Mouse (Mus musculus): ENCODE measurements around the gene Ascl1. TPM values are rescaled to one million over a fixed set of nuclear protein-coding genes. Genes with fewer than 3 reads are reported as not detected.

Ascl1 gene
- not detected in 2 replicates for polyA plus RNA-seq (2011; ENCODE audit: insufficient read depth, insufficient read length, low read depth, missing spikeins)

- Histone ChIP-seq H3K4me3 (ENCODE audit: low read depth, low read length) (peak within 1 kb of the TSS; percentile 69), H3K36me3 (ENCODE audit: control insufficient read depth, insufficient read depth, low read length, poor library complexity, severe bottlenecking) (no peaks in the 10 kb centered on the region), H3K4me1 (ENCODE audit: control insufficient read depth, insufficient read depth, low read length) (no peaks in the 10 kb centered on the region), H3K27me3 (ENCODE audit: control insufficient read depth, insufficient read depth, low read length, poor library complexity, severe bottlenecking) (peaks cover 12% of the 10 kb centered on the region), H3K9me3 (replicated peaks; ENCODE audit: control insufficient read depth, insufficient read depth, low read length, poor library complexity, severe bottlenecking) (no peaks in the 10 kb centered on the region), H3K9ac (ENCODE audit: low read depth, poor library complexity, severe bottlenecking) (peak within 1 kb of the TSS; percentile 45), H3K27ac (ENCODE audit: insufficient read depth, low read length) (no peak within 1 kb of the TSS)
- no peak for TF ChIP-seq EP300 (IDR thresholded peaks at IDR 0.05; ENCODE audit: insufficient read depth, low read depth, low read length)
- TF ChIP-seq POLR2A (IDR thresholded peaks at IDR 0.05; ENCODE audit: insufficient read depth, low read length): no peak
- no peak for TF ChIP-seq CTCF (IDR thresholded peaks at IDR 0.05; ENCODE audit: low read depth, low read length)
These were observed at the start of gene Ascl1 for GRCm38 (mm10) chr10:87493576-87493975. Gene Ascl1 (minus strand): TSS chr10:87493660.

- no peak overlapping the region for H3K9ac ChIP-seq (ENCODE audit: low read depth, poor library complexity, severe bottlenecking)
- H3K9me3 ChIP-seq (replicated peaks; ENCODE audit: control insufficient read depth, insufficient read depth, low read length, poor library complexity, severe bottlenecking): no peaks in the 10 kb centered on the region
- no peaks in the 10 kb centered on the region for H3K4me1 ChIP-seq (ENCODE audit: control insufficient read depth, insufficient read depth, low read length)
- no peaks in the 10 kb centered on the region for H3K27me3 ChIP-seq (ENCODE audit: control insufficient read depth, insufficient read depth, low read length, poor library complexity, severe bottlenecking)
- TF ChIP-seq POLR2A (IDR thresholded peaks at IDR 0.05; ENCODE audit: insufficient read depth, low read length) (no peak), CTCF (IDR thresholded peaks at IDR 0.05; ENCODE audit: low read depth, low read length) (no peak), EP300 (IDR thresholded peaks at IDR 0.05; ENCODE audit: insufficient read depth, low read depth, low read length) (no peak)
- no peak overlapping the region for H3K4me3 ChIP-seq (ENCODE audit: low read depth, low read length)
- no peak overlapping the region for H3K27ac ChIP-seq (ENCODE audit: insufficient read depth, low read length)
- no peaks in the 10 kb centered on the region for H3K36me3 ChIP-seq (ENCODE audit: control insufficient read depth, insufficient read depth, low read length, poor library complexity, severe bottlenecking)
These were observed 40.7 kb upstream of the Ascl1 start for GRCm38 (mm10) chr10:87534172-87534571.

GRCm38 (mm10) chr10:87521646-87522045 lies 28.2 kb upstream of the Ascl1 start, which contains the start of gene Pah:
Gene Pah (plus strand): TSS chr10:87521795.
- Histone ChIP-seq H3K27me3 (ENCODE audit: control insufficient read depth, insufficient read depth, low read length, poor library complexity, severe bottlenecking) (no peaks in the 10 kb centered on the region), H3K4me1 (ENCODE audit: control insufficient read depth, insufficient read depth, low read length) (no peaks in the 10 kb centered on the region), H3K36me3 (ENCODE audit: control insufficient read depth, insufficient read depth, low read length, poor library complexity, severe bottlenecking) (no peaks in the 10 kb centered on the region), H3K27ac (ENCODE audit: insufficient read depth, low read length) (no peak within 1 kb of the TSS), H3K9ac (ENCODE audit: low read depth, poor library complexity, severe bottlenecking) (no peak within 1 kb of the TSS), H3K4me3 (ENCODE audit: low read depth, low read length) (no peak within 1 kb of the TSS), H3K9me3 (replicated peaks; ENCODE audit: control insufficient read depth, insufficient read depth, low read length, poor library complexity, severe bottlenecking) (no peaks in the 10 kb centered on the region)
- TF ChIP-seq POLR2A (IDR thresholded peaks at IDR 0.05; ENCODE audit: insufficient read depth, low read length): no peak
- TF ChIP-seq CTCF (IDR thresholded peaks at IDR 0.05; ENCODE audit: low read depth, low read length): no peak
- no peak for TF ChIP-seq EP300 (IDR thresholded peaks at IDR 0.05; ENCODE audit: insufficient read depth, low read depth, low read length)

GRCm38 (mm10) chr10:87520401-87521116 lies 27.1 kb upstream of the Ascl1 start:
- H3K9ac ChIP-seq (ENCODE audit: low read depth, poor library complexity, severe bottlenecking): no peak overlapping the region
- no peaks in the 10 kb centered on the region for H3K27me3 ChIP-seq (ENCODE audit: control insufficient read depth, insufficient read depth, low read length, poor library complexity, severe bottlenecking)
- no peaks in the 10 kb centered on the region for H3K9me3 ChIP-seq (replicated peaks; ENCODE audit: control insufficient read depth, insufficient read depth, low read length, poor library complexity, severe bottlenecking)
- H3K27ac ChIP-seq (ENCODE audit: insufficient read depth, low read length): no peak overlapping the region
- no peak overlapping the region for H3K4me3 ChIP-seq (ENCODE audit: low read depth, low read length)
- H3K4me1 ChIP-seq (ENCODE audit: control insufficient read depth, insufficient read depth, low read length): no peaks in the 10 kb centered on the region
- TF ChIP-seq POLR2A (IDR thresholded peaks at IDR 0.05; ENCODE audit: insufficient read depth, low read length) (no peak), CTCF (IDR thresholded peaks at IDR 0.05; ENCODE audit: low read depth, low read length) (no peak)
- H3K36me3 ChIP-seq (ENCODE audit: control insufficient read depth, insufficient read depth, low read length, poor library complexity, severe bottlenecking): no peaks in the 10 kb centered on the region

GRCm38 (mm10) chr10:87518585-87518984 lies 25.1 kb upstream of the Ascl1 start:
- TF ChIP-seq CTCF (IDR thresholded peaks at IDR 0.05; ENCODE audit: low read depth, low read length): no peak
- TF ChIP-seq EP300 (IDR thresholded peaks at IDR 0.05; ENCODE audit: insufficient read depth, low read depth, low read length): no peak
- TF ChIP-seq POLR2A (IDR thresholded peaks at IDR 0.05; ENCODE audit: insufficient read depth, low read length): no peak
- H3K4me3 ChIP-seq (ENCODE audit: low read depth, low read length): no peak overlapping the region
- H3K9me3 ChIP-seq (replicated peaks; ENCODE audit: control insufficient read depth, insufficient read depth, low read length, poor library complexity, severe bottlenecking): no peaks in the 10 kb centered on the region
- H3K27me3 ChIP-seq (ENCODE audit: control insufficient read depth, insufficient read depth, low read length, poor library complexity, severe bottlenecking): no peaks in the 10 kb centered on the region
- H3K36me3 ChIP-seq (ENCODE audit: control insufficient read depth, insufficient read depth, low read length, poor library complexity, severe bottlenecking): no peaks in the 10 kb centered on the region; the same call in 1 of the 2 replicates
- no peak overlapping the region for H3K9ac ChIP-seq (ENCODE audit: low read depth, poor library complexity, severe bottlenecking)
- no peak overlapping the region for H3K27ac ChIP-seq (ENCODE audit: insufficient read depth, low read length)
- no peaks in the 10 kb centered on the region for H3K4me1 ChIP-seq (ENCODE audit: control insufficient read depth, insufficient read depth, low read length)

GRCm38 (mm10) chr10:87513052-87513451 lies 19.6 kb upstream of the Ascl1 start:
- Histone ChIP-seq H3K36me3 (ENCODE audit: control insufficient read depth, insufficient read depth, low read length, poor library complexity, severe bottlenecking) (no peaks in the 10 kb centered on the region; the same call in 1 of the 2 replicates), H3K9ac (ENCODE audit: low read depth, poor library complexity, severe bottlenecking) (no peak overlapping the region), H3K9me3 (replicated peaks; ENCODE audit: control insufficient read depth, insufficient read depth, low read length, poor library complexity, severe bottlenecking) (no peaks in the 10 kb centered on the region; the same call in 1 of the 2 replicates), H3K4me1 (ENCODE audit: control insufficient read depth, insufficient read depth, low read length) (no peaks in the 10 kb centered on the region), H3K4me3 (ENCODE audit: low read depth, low read length) (no peak overlapping the region), H3K27me3 (ENCODE audit: control insufficient read depth, insufficient read depth, low read length, poor library complexity, severe bottlenecking) (no peaks in the 10 kb centered on the region), H3K27ac (ENCODE audit: insufficient read depth, low read length) (no peak overlapping the region)
- TF ChIP-seq EP300 (IDR thresholded peaks at IDR 0.05; ENCODE audit: insufficient read depth, low read depth, low read length) (no peak), CTCF (IDR thresholded peaks at IDR 0.05; ENCODE audit: low read depth, low read length) (peak; percentile 36)
